Mouse (Mus musculus): ENCODE measurements around the gene Cnnm2. TPM values are rescaled to one million over a fixed set of nuclear protein-coding genes. Genes with fewer than 3 reads are reported as not detected.

Gene Cnnm2
- polyA plus RNA-seq, 1 experiment from 2014 or later: 6.5 TPM

DNA sequence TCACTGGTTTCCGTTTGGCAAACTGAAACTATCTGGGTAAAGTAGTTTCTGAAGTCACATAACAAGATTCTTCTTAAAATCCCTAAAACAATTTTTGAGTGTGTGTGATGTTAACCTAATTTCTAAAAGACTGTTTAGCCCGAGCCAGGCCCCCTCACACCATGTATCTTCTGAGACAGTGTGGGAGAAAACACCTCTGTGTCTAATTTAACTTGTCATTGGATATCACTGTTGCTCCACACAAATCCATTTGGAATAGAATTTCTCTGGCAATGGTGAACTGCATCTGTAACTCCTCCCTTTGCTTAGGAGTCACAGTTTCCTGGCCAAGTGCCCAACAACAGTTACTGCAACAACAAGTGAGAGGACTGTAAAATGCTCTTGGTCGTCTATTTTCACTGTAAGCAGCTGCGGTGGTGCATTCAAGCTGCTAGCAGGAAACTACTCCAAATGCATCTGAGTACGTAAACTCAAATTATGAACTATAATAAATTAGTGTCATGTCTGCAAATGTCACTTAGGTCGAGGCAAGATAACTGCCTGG is 167.7 kb downstream of the Cnnm2 start:
- no peak overlapping the region for H3K4me3 ChIP-seq (ENCODE audit: low read depth, low read length)
- 41% methylated on average over 6 of the region's 6 CpGs for WGBS
- H3K36me3 ChIP-seq (ENCODE audit: control insufficient read depth, insufficient read depth): no peaks in the 10 kb centered on the region
- no peak overlapping the region for H3K4me2 ChIP-seq (replicated peaks; ENCODE audit: low read depth)
- no peaks in the 10 kb centered on the region for H3K27me3 ChIP-seq (replicated peaks; ENCODE audit: control insufficient read depth, insufficient read depth, low read length)
- no peak for ATAC-seq
- no peak overlapping the region for H3K9ac ChIP-seq (ENCODE audit: low read depth, low read length)
- no peak overlapping the region for H3K27ac ChIP-seq (ENCODE audit: low read depth, low read length)
- H3K4me1 ChIP-seq (replicated peaks; ENCODE audit: control insufficient read depth, insufficient read depth, low read length): no peaks in the 10 kb centered on the region
- TF ChIP-seq CTCF (IDR thresholded peaks at IDR 0.05; ENCODE audit: low read depth): no peak
- H3K9me3 ChIP-seq (ENCODE audit: control insufficient read depth): no peaks in the 10 kb centered on the region

Other genes starting within 250 kb of the Cnnm2 start
- 21.1 and 25.6 TPM in 2 replicates for gene Arl3, start 188.4 kb upstream of the Cnnm2 start, polyA plus RNA-seq (2015; fragmentation: Nextera tagmentation; extraction: Ambion mirVana)
- gene Sfxn2, start 188.2 kb upstream of the Cnnm2 start, polyA plus RNA-seq (2015; fragmentation: Nextera tagmentation; extraction: Ambion mirVana): 5.2 and 6.2 TPM in 2 replicates
- gene Wbp1l, start 162.5 kb upstream of the Cnnm2 start, polyA plus RNA-seq (2015; fragmentation: Nextera tagmentation; extraction: Ambion mirVana): 33.1 and 35.2 TPM in 2 replicates
- gene Cyp17a1, start 88.4 kb upstream of the Cnnm2 start, polyA plus RNA-seq (2015; fragmentation: Nextera tagmentation; extraction: Ambion mirVana): not detected in 2 replicates
- 13.5 and 14.4 TPM in 2 replicates for gene Borcs7, start 71.7 kb upstream of the Cnnm2 start, polyA plus RNA-seq (2015; fragmentation: Nextera tagmentation; extraction: Ambion mirVana)
- 46.4 and 49.0 TPM in 2 replicates for gene As3mt, start 54.1 kb upstream of the Cnnm2 start, polyA plus RNA-seq (2015; fragmentation: Nextera tagmentation; extraction: Ambion mirVana)